Mouse (Mus musculus): ENCODE data around the gene Stat1. TPM values are rescaled to one million over a fixed set of nuclear protein-coding genes. Genes with fewer than 3 reads are reported as not detected.

Gene Stat1
- polyA plus RNA-seq, 1 experiment, result 8.1 TPM

DNA sequence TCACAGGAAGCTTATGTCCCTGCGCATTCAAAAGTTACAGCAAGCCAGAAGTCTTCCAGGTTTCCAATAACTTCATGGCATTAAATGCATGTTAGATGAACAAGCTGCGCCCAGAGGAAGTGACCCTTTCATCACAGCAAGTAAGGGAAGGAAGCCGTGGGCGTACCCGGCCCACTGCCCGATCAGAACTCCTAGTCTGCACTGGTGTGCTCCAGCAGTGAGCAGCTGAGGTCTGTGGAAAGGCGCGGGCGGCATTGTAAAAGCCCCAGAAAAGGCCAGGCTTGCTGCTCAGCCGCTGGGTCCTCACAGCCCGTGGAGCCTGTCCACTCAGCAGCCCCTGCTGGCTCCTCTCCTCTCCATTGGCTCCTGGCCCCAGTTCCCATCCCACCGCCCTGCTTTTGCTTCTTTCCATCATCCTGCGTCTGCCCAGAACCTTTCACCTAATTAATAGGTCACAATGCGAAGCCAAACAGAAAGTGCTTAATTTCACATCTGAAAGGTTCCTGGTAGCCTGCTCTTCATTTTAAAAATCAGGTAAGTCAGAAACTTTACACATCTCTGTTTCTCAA lies 47.5 kb downstream of the Stat1 start:
- no peak overlapping the region for H3K4me2 ChIP-seq (ENCODE audit: low read depth)
- H3ac ChIP-seq (ENCODE audit: control insufficient read depth, insufficient read length), result no peak overlapping the region
- no peak overlapping the region for H3K4me3 ChIP-seq

DNA sequence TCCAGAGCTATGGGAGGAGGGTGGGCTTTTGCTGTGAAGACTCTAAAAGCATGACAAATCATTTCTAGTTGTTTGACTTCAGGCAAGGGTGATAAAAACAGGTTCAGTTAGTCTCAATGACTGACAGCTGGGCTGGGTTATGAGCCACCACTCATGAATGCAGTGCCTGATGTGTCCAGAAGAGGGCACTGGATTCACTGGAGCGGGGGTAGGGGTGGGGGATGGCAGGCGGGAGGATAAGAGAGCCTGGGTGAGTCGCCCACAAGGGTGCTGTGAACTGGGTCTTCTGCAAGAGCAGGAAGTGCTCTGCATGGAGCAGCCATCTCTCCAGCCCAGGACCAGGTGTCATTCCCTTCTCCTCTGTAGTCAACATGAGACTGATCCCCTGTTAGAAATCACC lies 50.8 kb downstream of the Stat1 start:
- no peaks in the 10 kb centered on the region for H3K27me3 ChIP-seq (ENCODE audit: control insufficient read depth, insufficient read depth, insufficient read length)
- H3K36me3 ChIP-seq (ENCODE audit: control insufficient read depth, insufficient read depth), result no peaks in the 10 kb centered on the region
- no peak overlapping the region for H3K4me2 ChIP-seq (ENCODE audit: low read depth)
- TF ChIP-seq REST (IDR thresholded peaks at IDR 0.05; ENCODE audit: insufficient read depth, insufficient read length), result no peak
- TF ChIP-seq MYOD1 (IDR thresholded peaks at IDR 0.05; ENCODE audit: control insufficient read depth in 1 of 3, insufficient read length in 2 of 3, low read depth in 2 of 3), result no peak
- TF ChIP-seq CEBPB (IDR thresholded peaks at IDR 0.05; ENCODE audit: insufficient read depth, poor library complexity, severe bottlenecking), result no peak
- no peak for TF ChIP-seq E2F4 (IDR thresholded peaks at IDR 0.05; ENCODE audit: insufficient read depth)
- no peak for TF ChIP-seq TCF12 (IDR thresholded peaks at IDR 0.05; ENCODE audit: insufficient read depth, poor library complexity, severe bottlenecking)
- TF ChIP-seq MYOG (IDR thresholded peaks at IDR 0.05; ENCODE audit: control insufficient read depth in 1 of 3, insufficient read depth in 1 of 3, insufficient read length in 2 of 3, low read depth in 2 of 3), result no peak
- TF ChIP-seq MAX (IDR thresholded peaks at IDR 0.05; ENCODE audit: low read depth), result no peak
- TF ChIP-seq SRF (IDR thresholded peaks at IDR 0.05; ENCODE audit: control insufficient read depth, insufficient read length, low read depth), result no peak
- no peak for TF ChIP-seq TCF3 (IDR thresholded peaks at IDR 0.05; ENCODE audit: insufficient read length, low read depth)
- no peak for TF ChIP-seq USF1 (IDR thresholded peaks at IDR 0.05; ENCODE audit: low read depth)
- no peak for TF ChIP-seq POLR2AphosphoS2 (IDR thresholded peaks at IDR 0.05; ENCODE audit: insufficient read length, low read depth)
- no peak for TF ChIP-seq POLR2A (IDR thresholded peaks at IDR 0.05; ENCODE audit: insufficient read length, low read depth)
- H3K4me3 ChIP-seq, result no peak overlapping the region
- no peaks in the 10 kb centered on the region for H3K79me2 ChIP-seq (ENCODE audit: control insufficient read depth, insufficient read depth)
- no peak overlapping the region for H3ac ChIP-seq (ENCODE audit: control insufficient read depth, insufficient read length)

More for the DNA sequence above, 47.5 kb downstream of the Stat1 start:
- Histone ChIP-seq H3K27me3 (ENCODE audit: control insufficient read depth, insufficient read depth, insufficient read length) (no peaks in the 10 kb centered on the region), H3K79me2 (ENCODE audit: control insufficient read depth, insufficient read depth) (no peaks in the 10 kb centered on the region), H3K36me3 (ENCODE audit: control insufficient read depth, insufficient read depth) (peaks cover 4% of the 10 kb centered on the region)
- TF ChIP-seq TCF3 (IDR thresholded peaks at IDR 0.05; ENCODE audit: insufficient read length, low read depth) (no peak), POLR2A (IDR thresholded peaks at IDR 0.05; ENCODE audit: insufficient read length, low read depth) (no peak), MYOG (IDR thresholded peaks at IDR 0.05; ENCODE audit: control insufficient read depth in 1 of 3, insufficient read depth in 1 of 3, insufficient read length in 2 of 3, low read depth in 2 of 3) (no peak), SRF (IDR thresholded peaks at IDR 0.05; ENCODE audit: control insufficient read depth, insufficient read length, low read depth) (no peak), TCF12 (IDR thresholded peaks at IDR 0.05; ENCODE audit: insufficient read depth, poor library complexity, severe bottlenecking) (no peak), MAX (IDR thresholded peaks at IDR 0.05; ENCODE audit: low read depth) (no peak), POLR2AphosphoS2 (IDR thresholded peaks at IDR 0.05; ENCODE audit: insufficient read length, low read depth) (no peak), REST (IDR thresholded peaks at IDR 0.05; ENCODE audit: insufficient read depth, insufficient read length) (no peak), CEBPB (IDR thresholded peaks at IDR 0.05; ENCODE audit: insufficient read depth, poor library complexity, severe bottlenecking) (no peak)

DNA sequence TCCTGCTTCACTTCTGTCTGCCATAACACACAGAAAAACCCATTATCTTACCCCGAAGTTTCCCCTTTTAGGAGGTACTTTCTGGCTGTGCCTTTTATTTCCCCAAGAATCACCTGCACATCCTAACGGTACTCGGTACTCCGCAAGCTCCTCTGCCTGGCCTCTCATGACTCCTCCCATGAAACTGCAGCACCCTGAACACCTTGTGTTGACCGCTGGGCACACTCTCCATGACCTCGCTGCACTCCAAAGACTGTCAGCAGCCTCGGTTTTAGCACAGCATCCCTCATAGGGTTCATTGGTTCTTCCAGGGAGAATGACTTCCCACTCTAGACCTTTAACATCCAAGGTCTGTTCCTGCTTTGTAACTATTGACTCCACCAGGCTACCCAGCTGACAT lies 51.5 kb downstream of the Stat1 start:
- Histone ChIP-seq H3K36me3 (ENCODE audit: control insufficient read depth, insufficient read depth) (no peaks in the 10 kb centered on the region), H3ac (ENCODE audit: control insufficient read depth, insufficient read length) (no peak overlapping the region), H3K4me3 (no peak overlapping the region), H3K4me2 (ENCODE audit: low read depth) (no peak overlapping the region), H3K27me3 (ENCODE audit: control insufficient read depth, insufficient read depth, insufficient read length) (no peaks in the 10 kb centered on the region), H3K79me2 (ENCODE audit: control insufficient read depth, insufficient read depth) (no peaks in the 10 kb centered on the region)
- TF ChIP-seq TCF3 (IDR thresholded peaks at IDR 0.05; ENCODE audit: insufficient read length, low read depth) (no peak), TCF12 (IDR thresholded peaks at IDR 0.05; ENCODE audit: insufficient read depth, poor library complexity, severe bottlenecking) (no peak), USF1 (IDR thresholded peaks at IDR 0.05; ENCODE audit: low read depth) (no peak), SRF (IDR thresholded peaks at IDR 0.05; ENCODE audit: control insufficient read depth, insufficient read length, low read depth) (no peak), POLR2AphosphoS2 (IDR thresholded peaks at IDR 0.05; ENCODE audit: insufficient read length, low read depth) (no peak), POLR2A (IDR thresholded peaks at IDR 0.05; ENCODE audit: insufficient read length, low read depth) (no peak), CEBPB (IDR thresholded peaks at IDR 0.05; ENCODE audit: insufficient read depth, poor library complexity, severe bottlenecking) (no peak), REST (IDR thresholded peaks at IDR 0.05; ENCODE audit: insufficient read depth, insufficient read length) (no peak), MYOG (IDR thresholded peaks at IDR 0.05; ENCODE audit: control insufficient read depth in 1 of 3, insufficient read depth in 1 of 3, insufficient read length in 2 of 3, low read depth in 2 of 3) (no peak), MYOD1 (IDR thresholded peaks at IDR 0.05; ENCODE audit: control insufficient read depth in 1 of 3, insufficient read length in 2 of 3, low read depth in 2 of 3) (no peak), MAX (IDR thresholded peaks at IDR 0.05; ENCODE audit: low read depth) (no peak), E2F4 (IDR thresholded peaks at IDR 0.05; ENCODE audit: insufficient read depth) (no peak)

DNA sequence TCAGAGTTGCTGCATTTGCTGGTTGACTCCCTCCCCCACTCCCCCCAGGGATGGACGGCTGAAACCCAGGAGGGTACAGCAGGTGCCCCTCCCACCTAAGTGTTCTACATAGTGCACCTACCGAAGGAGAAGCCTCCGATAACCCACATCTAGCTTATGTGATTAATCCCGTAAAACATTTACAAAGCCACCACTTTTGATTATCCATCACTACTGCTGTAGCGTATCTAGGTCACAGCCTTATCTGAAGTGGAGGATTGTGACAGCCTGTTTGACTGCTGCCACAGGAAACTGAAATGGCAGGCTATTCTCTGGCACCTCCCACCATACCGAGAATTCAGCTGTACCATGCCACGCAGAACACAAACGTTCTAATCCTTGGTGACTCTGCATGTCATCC lies 52.0 kb downstream of the Stat1 start:
- Histone ChIP-seq H3ac (ENCODE audit: control insufficient read depth, insufficient read length) (no peak overlapping the region), H3K27me3 (ENCODE audit: control insufficient read depth, insufficient read depth, insufficient read length) (no peaks in the 10 kb centered on the region), H3K4me2 (ENCODE audit: low read depth) (no peak overlapping the region), H3K79me2 (ENCODE audit: control insufficient read depth, insufficient read depth) (no peaks in the 10 kb centered on the region), H3K4me3 (no peak overlapping the region), H3K36me3 (ENCODE audit: control insufficient read depth, insufficient read depth) (no peaks in the 10 kb centered on the region)
- no peak for TF ChIP-seq MYOG (IDR thresholded peaks at IDR 0.05; ENCODE audit: control insufficient read depth in 1 of 3, insufficient read depth in 1 of 3, insufficient read length in 2 of 3, low read depth in 2 of 3)
- no peak for TF ChIP-seq TCF12 (IDR thresholded peaks at IDR 0.05; ENCODE audit: insufficient read depth, poor library complexity, severe bottlenecking)
- TF ChIP-seq SRF (IDR thresholded peaks at IDR 0.05; ENCODE audit: control insufficient read depth, insufficient read length, low read depth), result no peak
- no peak for TF ChIP-seq MAX (IDR thresholded peaks at IDR 0.05; ENCODE audit: low read depth)
- no peak for TF ChIP-seq E2F4 (IDR thresholded peaks at IDR 0.05; ENCODE audit: insufficient read depth)
- no peak for TF ChIP-seq TCF3 (IDR thresholded peaks at IDR 0.05; ENCODE audit: insufficient read length, low read depth)
- TF ChIP-seq CEBPB (IDR thresholded peaks at IDR 0.05; ENCODE audit: insufficient read depth, poor library complexity, severe bottlenecking), result no peak
- no peak for TF ChIP-seq MYOD1 (IDR thresholded peaks at IDR 0.05; ENCODE audit: control insufficient read depth in 1 of 3, insufficient read length in 2 of 3, low read depth in 2 of 3)
- TF ChIP-seq REST (IDR thresholded peaks at IDR 0.05; ENCODE audit: insufficient read depth, insufficient read length), result no peak

Measured in myocyte (in vitro differentiated cells).